Mouse (Mus musculus): ENCODE measurements around the gene Arsk.

Arsk gene

GRCm38 (mm10) chr13:76017465-76017864 lies 81.0 kb downstream of the Arsk start:
- no peaks in the 10 kb centered on the region for H3K27me3 ChIP-seq (ENCODE audit: insufficient read depth, low read length)
- H3K4me3 ChIP-seq (replicated peaks; ENCODE audit: low read length): peak overlapping the region; percentile 90
- TF ChIP-seq POU5F1 (IDR thresholded peaks at IDR 0.05; ENCODE audit: borderline replicate concordance, low read length): no peak
- TF ChIP-seq NANOG (IDR thresholded peaks at IDR 0.05; ENCODE audit: borderline replicate concordance, low read length): no peak
- TF ChIP-seq CTCF (conservative IDR thresholded peaks at IDR 0.05; ENCODE audit: low read length): no peak
- peaks cover 6% of the 10 kb centered on the region for H3K4me1 ChIP-seq (replicated peaks; ENCODE audit: low read depth, low read length)
- no peaks in the 10 kb centered on the region for H3K9me3 ChIP-seq (ENCODE audit: low read length)
- H3K36me3 ChIP-seq (ENCODE audit: insufficient read depth, low read length): no peaks in the 10 kb centered on the region

GRCm38 (mm10) chr13:76014511-76014910 lies 83.9 kb downstream of the Arsk start:
- H3K27me3 ChIP-seq (ENCODE audit: insufficient read depth, low read length): no peaks in the 10 kb centered on the region
- TF ChIP-seq POU5F1 (IDR thresholded peaks at IDR 0.05; ENCODE audit: borderline replicate concordance, low read length) (no peak), NANOG (IDR thresholded peaks at IDR 0.05; ENCODE audit: borderline replicate concordance, low read length) (no peak), CTCF (conservative IDR thresholded peaks at IDR 0.05; ENCODE audit: low read length) (no peak)
- no peaks in the 10 kb centered on the region for H3K36me3 ChIP-seq (ENCODE audit: insufficient read depth, low read length)
- no peaks in the 10 kb centered on the region for H3K9me3 ChIP-seq (ENCODE audit: low read length)
- H3K4me1 ChIP-seq (replicated peaks; ENCODE audit: low read depth, low read length): peaks cover 6% of the 10 kb centered on the region
- no peak overlapping the region for H3K4me3 ChIP-seq (replicated peaks; ENCODE audit: low read length)
